Mouse (Mus musculus): ENCODE measurements around the gene Ifrd2.

DNA sequence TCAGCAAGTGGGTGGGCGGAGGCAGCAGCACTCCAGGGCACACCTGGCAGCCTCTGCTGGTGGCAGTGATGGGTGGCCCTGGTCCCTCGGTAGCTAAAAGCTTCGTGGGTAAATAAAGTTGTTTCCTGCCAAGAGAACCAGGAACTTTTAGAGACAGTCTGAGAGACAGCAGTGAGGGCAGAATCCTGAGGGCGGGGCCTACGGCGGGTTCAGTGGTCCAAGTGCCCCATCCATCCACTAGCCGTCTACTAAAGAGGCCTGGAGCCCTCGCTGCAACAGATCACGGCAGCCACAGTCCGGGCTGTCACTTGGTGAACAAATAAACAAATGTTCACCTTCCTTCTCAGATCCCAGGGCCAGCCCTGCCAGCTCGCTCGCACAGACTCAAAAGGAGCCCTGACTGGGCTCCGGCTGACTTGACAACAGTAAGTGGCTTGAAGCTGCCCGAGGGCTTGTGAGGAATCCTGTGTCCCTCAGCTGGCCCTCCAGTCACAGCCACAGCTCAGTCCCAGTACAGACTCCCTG, 42.5 kb downstream of the Ifrd2 start:
- TF ChIP-seq CTCF (IDR thresholded peaks at IDR 0.05; ENCODE audit: low read depth, low read length): no peak
- no peak for TF ChIP-seq EP300 (IDR thresholded peaks at IDR 0.05; ENCODE audit: insufficient read depth, low read depth, low read length)
